Mouse (Mus musculus): Measurements from ENCODE around the gene P2ry6. TPM values are rescaled to one million over a fixed set of nuclear protein-coding genes. Genes with fewer than 3 reads are reported as not detected.

Gene P2ry6
- polyA plus RNA-seq, 1 experiment from 2014 or later = 1.6 TPM

DNA sequence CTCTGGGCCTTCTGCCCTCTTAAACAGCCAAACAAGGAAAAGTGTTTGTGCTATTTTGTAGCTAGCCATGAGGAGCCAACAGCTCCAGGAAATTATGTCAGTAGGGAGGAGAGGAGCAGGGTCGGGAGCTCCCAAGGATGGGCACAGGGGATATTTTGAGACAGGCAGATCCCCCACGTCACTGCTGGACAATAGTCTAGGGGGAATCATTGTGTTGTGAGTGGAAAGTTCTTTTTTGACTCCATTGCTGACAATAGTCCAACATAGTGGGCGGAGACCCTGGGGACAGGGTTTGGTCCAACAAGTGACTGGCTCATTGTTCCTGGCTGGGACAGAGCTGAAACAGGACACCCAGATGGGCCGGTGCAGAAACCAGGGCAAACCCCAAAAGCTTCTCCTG is 18.7 kb upstream of the P2ry6 start:
- Histone ChIP-seq H3K27ac (ENCODE audit: low read depth, low read length) (no peak overlapping the region), H3K36me3 (ENCODE audit: control insufficient read depth, insufficient read depth, low read length) (no peaks in the 10 kb centered on the region), H3K4me1 (ENCODE audit: control insufficient read depth, insufficient read depth, low read length) (no peaks in the 10 kb centered on the region; the same call in 1 of the 2 replicates), H3K4me3 (ENCODE audit: low read depth, low read length) (no peak overlapping the region), H3K4me2 (no peak overlapping the region), H3K27me3 (ENCODE audit: control insufficient read depth, insufficient read depth, low read length) (no peaks in the 10 kb centered on the region), H3K9me3 (ENCODE audit: control insufficient read depth, low read length) (no peaks in the 10 kb centered on the region), H3K9ac (ENCODE audit: low read length) (no peak overlapping the region)
- WGBS = 37% methylated on average over 4 of the region's 4 CpGs
- ATAC-seq (ENCODE audit: low FRiP score) = no peak
- DNase-seq (ENCODE audit: low spot score, missing footprints) = no peak

DNA sequence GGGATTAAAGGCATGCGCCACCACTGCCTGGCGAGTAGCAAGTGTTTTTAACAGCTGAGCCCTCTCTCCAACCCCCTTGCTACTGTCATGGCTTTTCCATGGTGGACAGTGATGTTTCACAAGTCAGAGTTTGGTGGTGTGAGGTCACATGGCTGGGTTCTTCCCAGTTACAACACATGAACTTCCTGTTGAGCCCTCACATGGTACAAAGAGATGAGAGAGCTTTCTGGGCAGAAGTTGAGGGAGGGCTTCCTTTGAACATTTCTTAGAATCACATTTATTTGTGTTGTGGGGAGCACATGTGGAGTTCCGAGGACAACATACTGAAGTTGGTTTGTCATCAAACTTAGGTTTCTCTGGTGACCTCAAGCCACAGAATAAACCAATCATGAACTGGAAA is 17.5 kb upstream of the P2ry6 start:
- Histone ChIP-seq H3K4me1 (ENCODE audit: control insufficient read depth, insufficient read depth, low read length) (no peaks in the 10 kb centered on the region; the same call in 1 of the 2 replicates), H3K4me3 (ENCODE audit: low read depth, low read length) (no peak overlapping the region), H3K36me3 (ENCODE audit: control insufficient read depth, insufficient read depth, low read length) (no peaks in the 10 kb centered on the region), H3K9ac (ENCODE audit: low read length) (no peak overlapping the region), H3K27ac (ENCODE audit: low read depth, low read length) (no peak overlapping the region), H3K27me3 (ENCODE audit: control insufficient read depth, insufficient read depth, low read length) (no peaks in the 10 kb centered on the region), H3K4me2 (no peak overlapping the region), H3K9me3 (ENCODE audit: control insufficient read depth, low read length) (no peaks in the 10 kb centered on the region)
- no peak for DNase-seq (ENCODE audit: low spot score, missing footprints)
- WGBS = 90% methylated on average over 3 of the region's 3 CpGs
- no peak for ATAC-seq (ENCODE audit: low FRiP score)

DNA sequence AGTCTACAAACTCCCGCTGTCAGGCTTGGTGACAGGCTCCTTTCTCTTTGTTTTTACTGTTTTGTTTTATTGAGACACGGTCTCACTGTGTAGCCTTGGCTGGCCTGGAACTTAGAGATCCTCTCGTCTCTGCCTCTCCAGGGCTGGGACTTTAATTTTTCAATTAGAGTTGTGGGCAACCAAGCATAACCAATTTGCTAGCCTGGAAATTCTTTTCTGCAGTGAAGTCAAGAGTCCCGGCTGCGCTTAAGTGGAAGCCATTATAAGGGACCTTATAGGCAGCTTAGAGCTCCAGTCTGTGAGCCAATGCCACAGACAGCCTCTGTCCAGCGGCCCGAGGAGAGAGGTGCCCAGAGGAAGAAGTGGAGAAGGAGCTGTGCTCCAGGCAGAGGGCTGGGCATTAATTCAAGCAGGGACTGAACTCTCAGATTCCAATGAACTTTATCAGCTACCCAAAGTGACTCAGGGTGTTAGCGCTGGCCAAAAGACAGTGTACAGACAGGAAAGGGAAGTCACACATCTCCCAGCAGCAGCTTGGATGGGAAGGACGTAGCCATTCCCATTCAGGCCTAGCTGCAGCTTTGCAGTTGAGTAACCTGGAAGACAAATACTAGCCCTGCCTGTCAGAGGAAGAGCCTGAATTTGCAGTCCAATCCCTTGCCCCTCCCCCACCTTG is 16.3 kb upstream of the P2ry6 start:
- Histone ChIP-seq H3K36me3 (ENCODE audit: control insufficient read depth, insufficient read depth, low read length) (no peaks in the 10 kb centered on the region), H3K4me1 (ENCODE audit: control insufficient read depth, insufficient read depth, low read length) (no peaks in the 10 kb centered on the region; the same call in 1 of the 2 replicates), H3K27me3 (ENCODE audit: control insufficient read depth, insufficient read depth, low read length) (no peaks in the 10 kb centered on the region), H3K4me3 (ENCODE audit: low read depth, low read length) (no peak overlapping the region), H3K9ac (ENCODE audit: low read length) (no peak overlapping the region), H3K4me2 (no peak overlapping the region), H3K9me3 (ENCODE audit: control insufficient read depth, low read length) (no peaks in the 10 kb centered on the region), H3K27ac (ENCODE audit: low read depth, low read length) (no peak overlapping the region)
- DNase-seq (ENCODE audit: low spot score, missing footprints) (no peak), ATAC-seq (ENCODE audit: low FRiP score) (no peak)
- 37% methylated on average over 9 of the region's 9 CpGs for WGBS

DNA sequence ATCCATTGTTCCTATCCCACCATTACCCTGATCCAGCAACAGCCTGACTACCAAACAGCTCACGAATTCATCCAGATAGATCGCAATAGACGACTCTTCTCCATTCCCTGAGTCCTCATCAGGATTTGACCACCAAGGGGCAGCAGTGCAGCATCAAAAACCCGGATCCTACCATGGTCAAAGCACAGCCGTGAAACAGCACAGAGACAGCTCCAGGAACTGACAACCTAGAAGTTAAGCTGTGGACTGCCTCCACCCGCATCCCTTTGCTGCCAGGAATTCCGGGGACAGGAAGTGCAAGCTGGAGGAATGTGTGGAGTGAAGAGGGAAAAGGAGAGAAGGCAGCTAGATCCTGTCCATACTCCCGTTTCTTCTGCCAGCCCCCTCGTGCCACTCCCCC is 13.6 kb upstream of the P2ry6 start:
- H3K4me3 ChIP-seq (ENCODE audit: low read depth, low read length) = no peak overlapping the region
- peak; percentile 54; the same call in 1 of the 2 replicates for ATAC-seq (ENCODE audit: low FRiP score)
- WGBS = 23% methylated on average over 9 of the region's 9 CpGs

DNA sequence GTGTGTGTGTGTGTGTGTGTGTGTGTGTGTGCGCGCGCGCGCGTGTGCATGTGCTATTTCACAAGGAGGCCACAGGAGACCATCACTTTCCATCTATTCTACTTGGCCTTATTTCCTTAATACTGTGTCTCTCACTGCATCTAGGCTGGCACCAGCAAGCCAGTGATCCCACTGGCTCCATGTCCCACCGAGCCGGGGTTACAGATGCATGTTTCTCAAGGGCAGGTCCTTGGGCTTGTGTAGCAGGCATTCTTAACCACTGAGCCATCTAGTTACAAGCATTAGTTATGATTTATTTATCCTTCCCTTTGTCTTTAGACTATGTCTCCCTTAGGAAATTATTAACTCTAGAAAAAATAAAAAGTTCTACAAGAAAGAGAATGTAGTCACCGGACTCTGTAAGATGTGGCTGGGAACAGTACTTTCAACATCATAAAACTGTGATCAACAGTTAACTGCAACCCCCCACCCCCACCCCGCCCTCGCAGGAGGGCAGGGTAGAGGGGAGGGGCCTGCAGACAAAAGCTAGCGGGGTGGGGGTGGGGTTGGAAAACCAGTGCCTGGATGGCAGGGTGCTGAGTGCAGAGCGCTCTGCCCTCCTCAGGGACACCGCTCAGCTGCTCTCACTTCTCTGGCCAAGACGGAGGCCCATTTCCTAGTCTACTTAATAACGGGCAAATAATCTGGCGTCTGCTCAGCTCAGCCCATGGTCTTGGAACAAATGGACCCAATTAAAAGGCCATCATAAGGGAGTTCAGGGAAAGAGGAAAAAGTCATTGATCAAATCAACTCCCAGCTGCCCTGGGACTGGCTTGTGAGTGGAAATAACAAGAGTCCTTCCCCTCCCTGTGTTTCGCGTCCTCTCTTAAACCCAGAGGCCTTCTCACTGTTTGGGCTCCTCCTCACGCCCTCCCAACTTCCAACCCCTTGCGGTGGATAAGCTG is 10.3 kb upstream of the P2ry6 start:
- H3K4me2 ChIP-seq = no peak overlapping the region
- H3K27ac ChIP-seq (ENCODE audit: low read depth, low read length) = no peak overlapping the region

More for the DNA sequence above, 13.6 kb upstream of the P2ry6 start:
- Histone ChIP-seq H3K9ac (ENCODE audit: low read length) (no peak overlapping the region), H3K4me1 (ENCODE audit: control insufficient read depth, insufficient read depth, low read length) (peaks cover 6% of the 10 kb centered on the region), H3K4me2 (no peak overlapping the region), H3K27ac (ENCODE audit: low read depth, low read length) (no peak overlapping the region), H3K36me3 (ENCODE audit: control insufficient read depth, insufficient read depth, low read length) (no peaks in the 10 kb centered on the region), H3K27me3 (ENCODE audit: control insufficient read depth, insufficient read depth, low read length) (no peaks in the 10 kb centered on the region), H3K9me3 (ENCODE audit: control insufficient read depth, low read length) (no peaks in the 10 kb centered on the region)
- DNase-seq (ENCODE audit: low spot score, missing footprints) = peak; percentile 94

DNA sequence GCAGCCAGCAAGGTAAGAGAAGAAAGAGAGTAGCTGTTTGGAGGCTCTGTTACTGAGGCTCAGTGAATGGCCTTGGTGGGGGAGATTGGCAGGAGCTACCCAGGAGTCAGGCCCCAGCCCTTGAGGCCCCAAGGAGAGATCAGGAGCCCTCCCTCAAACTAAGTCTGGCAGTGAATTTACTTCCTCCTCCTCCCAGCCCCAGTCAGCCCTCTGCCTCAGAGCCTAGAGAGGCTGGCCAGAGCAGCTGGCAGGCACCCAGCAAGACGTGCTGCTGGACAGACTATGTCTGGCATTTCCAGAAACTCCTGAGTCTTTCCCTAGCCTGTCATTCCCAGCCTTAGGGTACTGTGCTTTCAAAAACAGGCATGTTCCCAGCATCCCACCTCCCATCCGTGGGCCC is 4.7 kb upstream of the P2ry6 start:
- H3K27me3 ChIP-seq (ENCODE audit: control insufficient read depth, insufficient read depth, low read length) = peaks cover 12% of the 10 kb centered on the region
- no peaks in the 10 kb centered on the region for H3K9me3 ChIP-seq (ENCODE audit: control insufficient read depth, low read length)
- ATAC-seq (ENCODE audit: low FRiP score) (no peak), DNase-seq (ENCODE audit: low spot score, missing footprints) (no peak)
- H3K36me3 ChIP-seq (ENCODE audit: control insufficient read depth, insufficient read depth, low read length) = no peaks in the 10 kb centered on the region
- 53% methylated on average over 2 of the region's 2 CpGs for WGBS
- H3K4me2 ChIP-seq = no peak overlapping the region
- H3K9ac ChIP-seq (ENCODE audit: low read length) = no peak overlapping the region
- no peak overlapping the region for H3K27ac ChIP-seq (ENCODE audit: low read depth, low read length)
- no peak overlapping the region for H3K4me3 ChIP-seq (ENCODE audit: low read depth, low read length)
- H3K4me1 ChIP-seq (ENCODE audit: control insufficient read depth, insufficient read depth, low read length) = peaks cover 3% of the 10 kb centered on the region; the same call in 1 of the 2 replicates

More for the DNA sequence above, 10.3 kb upstream of the P2ry6 start:
- Histone ChIP-seq H3K9ac (ENCODE audit: low read length) (no peak overlapping the region), H3K4me3 (ENCODE audit: low read depth, low read length) (no peak overlapping the region), H3K9me3 (ENCODE audit: control insufficient read depth, low read length) (no peaks in the 10 kb centered on the region), H3K4me1 (ENCODE audit: control insufficient read depth, insufficient read depth, low read length) (peaks cover 6% of the 10 kb centered on the region), H3K27me3 (ENCODE audit: control insufficient read depth, insufficient read depth, low read length) (no peaks in the 10 kb centered on the region), H3K36me3 (ENCODE audit: control insufficient read depth, insufficient read depth, low read length) (no peaks in the 10 kb centered on the region)
- ATAC-seq (ENCODE audit: low FRiP score) (peak; percentile 70), DNase-seq (ENCODE audit: low spot score, missing footprints) (peak; percentile 88)
- 36% methylated on average over 21 of the region's 21 CpGs for WGBS

DNA sequence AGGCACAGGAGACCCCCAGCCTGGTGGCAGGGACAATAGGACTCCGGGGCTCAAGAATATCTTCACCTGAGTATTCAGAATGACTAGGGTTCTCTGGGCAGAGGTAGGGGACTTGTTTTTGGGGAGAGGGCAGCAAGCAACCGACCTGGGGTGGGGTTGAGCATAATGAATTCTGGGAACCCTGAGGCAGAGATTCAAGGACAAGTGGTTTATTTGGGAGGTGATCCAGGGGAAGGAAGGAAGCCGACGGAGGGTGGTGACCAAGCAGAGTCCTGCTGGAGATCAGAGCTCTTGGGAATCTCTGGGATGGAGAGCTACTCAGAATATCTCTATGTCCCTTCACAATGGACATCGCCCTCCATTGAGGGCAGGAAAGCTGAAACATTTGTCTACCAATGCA is 3.7 kb upstream of the P2ry6 start:
- 87% methylated on average over 5 of the region's 5 CpGs for WGBS
- Histone ChIP-seq H3K4me3 (ENCODE audit: low read depth, low read length) (no peak overlapping the region), H3K4me2 (no peak overlapping the region), H3K27ac (ENCODE audit: low read depth, low read length) (no peak overlapping the region), H3K4me1 (ENCODE audit: control insufficient read depth, insufficient read depth, low read length) (peaks cover 4% of the 10 kb centered on the region; the same call in 1 of the 2 replicates), H3K9me3 (ENCODE audit: control insufficient read depth, low read length) (no peaks in the 10 kb centered on the region), H3K9ac (ENCODE audit: low read length) (no peak overlapping the region), H3K36me3 (ENCODE audit: control insufficient read depth, insufficient read depth, low read length) (no peaks in the 10 kb centered on the region), H3K27me3 (ENCODE audit: control insufficient read depth, insufficient read depth, low read length) (peaks cover 18% of the 10 kb centered on the region)
- ATAC-seq (ENCODE audit: low FRiP score) (no peak), DNase-seq (ENCODE audit: low spot score, missing footprints) (no peak)

DNA sequence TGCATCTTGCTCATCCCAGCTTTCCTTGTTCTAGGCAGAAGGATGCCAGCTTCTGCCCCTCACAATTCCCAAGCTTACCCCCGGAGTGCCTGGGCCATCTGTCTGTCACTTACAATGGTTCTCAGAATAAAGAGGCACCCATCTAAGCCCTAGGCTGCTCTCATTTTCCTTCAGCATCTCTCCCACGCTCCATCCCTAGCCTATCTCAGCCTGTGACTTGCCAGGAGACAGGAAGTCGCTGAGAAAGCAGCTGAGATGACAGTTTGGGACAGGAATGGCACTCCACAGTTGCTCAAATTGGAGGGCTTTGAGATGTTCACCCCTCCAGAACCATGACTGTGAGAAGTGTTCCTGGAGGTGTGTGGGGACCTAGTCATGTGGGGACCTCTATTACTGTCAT is 1.6 kb downstream of the P2ry6 start:
- no peak overlapping the region for H3K4me2 ChIP-seq
- H3K27me3 ChIP-seq (ENCODE audit: control insufficient read depth, insufficient read depth, low read length) = peaks cover 20% of the 10 kb centered on the region
- H3K4me3 ChIP-seq (ENCODE audit: low read depth, low read length) = no peak overlapping the region
- H3K9ac ChIP-seq (ENCODE audit: low read length) = no peak overlapping the region
- 40% methylated on average over 3 of the region's 3 CpGs for WGBS
- H3K36me3 ChIP-seq (ENCODE audit: control insufficient read depth, insufficient read depth, low read length) = no peaks in the 10 kb centered on the region
- ATAC-seq (ENCODE audit: low FRiP score) = no peak
- peaks cover 4% of the 10 kb centered on the region; the same call in 1 of the 2 replicates for H3K4me1 ChIP-seq (ENCODE audit: control insufficient read depth, insufficient read depth, low read length)
- H3K27ac ChIP-seq (ENCODE audit: low read depth, low read length) = no peak overlapping the region
- H3K9me3 ChIP-seq (ENCODE audit: control insufficient read depth, low read length) = no peaks in the 10 kb centered on the region
- no peak for DNase-seq (ENCODE audit: low spot score, missing footprints)

Measured in midbrain, embryonic 11.5 days (tissue).